Mouse (Mus musculus) spleen, postnatal 10 days (tissue): Measurements from ENCODE around the gene Ddx56.

Experiments
- DNase-seq, 2 experiments: peaks; one replicate each; pipeline ENCODE4 v3.0.0; 2021 to 2022; ENCODE audit warnings: low spot score in 2 of 2

The Ddx56 gene

GRCm38 (mm10) chr11:6267320-6268254 is at the start of gene Ddx56:
Ddx56 (minus strand) TSS chr11:6267772.
- peak; percentile 80 to 94 for DNase-seq

- no peak for DNase-seq
These were observed 49.2 kb upstream of the Ddx56 start for GRCm38 (mm10) chr11:6316821-6317220.

- no peak for DNase-seq
These were observed 46.4 kb upstream of the Ddx56 start for GRCm38 (mm10) chr11:6313874-6314406.

GRCm38 (mm10) chr11:6308181-6308580 is 40.6 kb upstream of the Ddx56 start:
- no peak for DNase-seq

GRCm38 (mm10) chr11:6305943-6306430 is 38.4 kb upstream of the Ddx56 start:
- no peak for DNase-seq

GRCm38 (mm10) chr11:6302793-6303192 is 35.2 kb upstream of the Ddx56 start:
- no peak for DNase-seq

GRCm38 (mm10) chr11:6299435-6299834 is 31.9 kb upstream of the Ddx56 start:
- no peak for DNase-seq

GRCm38 (mm10) chr11:6296077-6296476 is 28.5 kb upstream of the Ddx56 start:
- no peak for DNase-seq

GRCm38 (mm10) chr11:6294632-6295031 is 27.1 kb upstream of the Ddx56 start:
- peak; percentile 40 to 52 for DNase-seq

GRCm38 (mm10) chr11:6293601-6294000 is 26.0 kb upstream of the Ddx56 start:
- no peak for DNase-seq

- DNase-seq, result no peak
These were observed 25.4 kb upstream of the Ddx56 start for GRCm38 (mm10) chr11:6292988-6293349.

GRCm38 (mm10) chr11:6292116-6292987 is 24.8 kb upstream of the Ddx56 start:
- peak in 1 of 2 experiments; percentile 79 for DNase-seq

- DNase-seq, result peak; percentile 99 to 100
These were observed 24.0 kb upstream of the Ddx56 start, which contains the start of gene Ogdh for GRCm38 (mm10) chr11:6291401-6292115. Ogdh (plus strand) TSS chr11:6291633.

- peak; percentile 19 to 26 for DNase-seq
These were observed 23.3 kb upstream of the Ddx56 start for GRCm38 (mm10) chr11:6290883-6291282.

- DNase-seq, result no peak
These were observed 22.6 kb upstream of the Ddx56 start for GRCm38 (mm10) chr11:6290138-6290537.

GRCm38 (mm10) chr11:6282940-6283339 is 15.4 kb upstream of the Ddx56 start:
- DNase-seq, result no peak

- DNase-seq, result no peak
These were observed 8.9 kb upstream of the Ddx56 start for GRCm38 (mm10) chr11:6276466-6276865.

GRCm38 (mm10) chr11:6275094-6275484 is 7.5 kb upstream of the Ddx56 start:
- DNase-seq, result no peak

GRCm38 (mm10) chr11:6274387-6275093 is 7.0 kb upstream of the Ddx56 start, which contains the start of gene Tmed4:
Tmed4 (minus strand) TSS chr11:6274870.
- peak; percentile 96 to 99 for DNase-seq

- no peak for DNase-seq
These were observed 6.0 kb upstream of the Ddx56 start for GRCm38 (mm10) chr11:6273607-6274006.

GRCm38 (mm10) chr11:6266621-6267020 is 951 bp downstream of the Ddx56 start:
- no peak for DNase-seq
